Mouse (Mus musculus) CH12.LX (cell line): ENCODE data around the gene Ascc2. TPM values are rescaled to one million over a fixed set of nuclear protein-coding genes. Genes with fewer than 3 reads are reported as not detected.

Source experiments
- DNase-seq: peaks from one replicate; pipeline ENCODE4 v3.0.0-alpha.2; 2013; ENCODE audit errors: extremely low read depth
- H3K27ac ChIP-seq: 2 replicates; pipeline ENCODE4 v1.5.1; 2012; ENCODE audit warnings: low read depth, mild to moderate bottlenecking, control low read depth, moderate library complexity; ENCODE audit not compliant: insufficient read depth
- H3K27me3 ChIP-seq: replicated peaks from 2 replicates; pipeline ENCODE3; 2012; ENCODE audit warnings: inconsistent platforms
- H3K36me3 ChIP-seq, 2 experiments: replicated peaks in 1 of 2; 2 replicates each; pipeline versions ENCODE3 to v1.6.1; 2012; ENCODE audit warnings: inconsistent platforms in 1 of 2, low read length in 1 of 2, mild to moderate bottlenecking in 1 of 2, mixed read lengths in 1 of 2, moderate library complexity in 1 of 2; ENCODE audit not compliant: control insufficient read depth in 1 of 2, insufficient read depth in 1 of 2
- H3K4me1 ChIP-seq, 2 experiments: 2 replicates each; pipeline ENCODE4 v1.6.1; 2012; ENCODE audit warnings: inconsistent platforms in 1 of 2, moderate library complexity in 1 of 2; ENCODE audit not compliant: insufficient read depth in 2 of 2, control insufficient read depth in 1 of 2
- H3K4me2 ChIP-seq: 2 replicates; pipeline ENCODE4 v1.6.1; 2012; ENCODE audit warnings: low read depth, mild to moderate bottlenecking, control low read depth; ENCODE audit not compliant: poor library complexity, insufficient read depth, severe bottlenecking
- H3K4me3 ChIP-seq, 3 experiments: fragments of 150-350 bp in 1 of 3; sonication (generic) in 1 of 3; replicated peaks in 1 of 3; 2 replicates each; pipeline versions ENCODE3 to v1.5.1; 2011 to 2012; ENCODE audit warnings: low read depth in 2 of 3, low read length in 2 of 3, mild to moderate bottlenecking in 2 of 3, moderate library complexity in 2 of 3, control low read depth in 1 of 3, improper control_type of control experiment in 1 of 3, inconsistent platforms in 1 of 3, mixed read lengths in 1 of 3; ENCODE audit not compliant: poor library complexity in 1 of 3
- H3K79me2 ChIP-seq: replicated peaks from 2 replicates; pipeline ENCODE4 v1.6.1; 2012; ENCODE audit warnings: mild to moderate bottlenecking, moderate library complexity; ENCODE audit not compliant: control insufficient read depth, poor library complexity, insufficient read depth, severe bottlenecking; ENCODE audit errors: extremely low read depth
- H3K9ac ChIP-seq: 2 replicates; pipeline ENCODE4 v1.6.1; 2012; ENCODE audit warnings: low read depth, mild to moderate bottlenecking, control low read depth, moderate library complexity; ENCODE audit not compliant: insufficient read depth
- H3K9me3 ChIP-seq: replicated peaks from 2 replicates; pipeline ENCODE3; 2012; ENCODE audit warnings: low read length, inconsistent platforms, mixed read lengths
- CHD1 ChIP-seq: IDR thresholded peaks from 2 replicates; pipeline ENCODE4 v1.6.1; 2012; ENCODE audit warnings: low read depth, low read length, improper control_type of control experiment, inconsistent platforms
- CHD2 ChIP-seq: IDR thresholded peaks from 2 replicates; pipeline ENCODE4 v1.6.1; 2011; ENCODE audit warnings: low read length, improper control_type of control experiment
- ELF1 ChIP-seq: IDR thresholded peaks from 2 replicates; pipeline ENCODE4 v1.6.1; 2014; ENCODE audit warnings: low read depth, mild to moderate bottlenecking, inconsistent platforms, low read length, improper control_type of control experiment
- EP300 ChIP-seq: IDR thresholded peaks from 2 replicates; pipeline ENCODE4 v1.6.1; 2011; ENCODE audit warnings: low read length, improper control_type of control experiment
- ETS1 ChIP-seq: conservative IDR thresholded peaks from 2 replicates; pipeline ENCODE4 v1.6.1; 2012; ENCODE audit warnings: low read depth, mild to moderate bottlenecking, inconsistent platforms, low read length, improper control_type of control experiment, moderate library complexity
- GABPA ChIP-seq: IDR thresholded peaks from 2 replicates; pipeline ENCODE4 v1.6.1; 2012; ENCODE audit warnings: low read depth, low read length, improper control_type of control experiment, inconsistent platforms; ENCODE audit not compliant: insufficient replicate concordance
- HCFC1 ChIP-seq: IDR thresholded peaks from 2 replicates; pipeline ENCODE4 v1.6.1; 2012; ENCODE audit warnings: low read depth, mild to moderate bottlenecking, inconsistent platforms, low read length, improper control_type of control experiment
- JUN ChIP-seq: IDR thresholded peaks from 2 replicates; pipeline ENCODE4 v1.6.1; 2011; ENCODE audit warnings: low read depth, mild to moderate bottlenecking, low read length, improper control_type of control experiment, moderate library complexity; ENCODE audit not compliant: insufficient read depth
- KAT2A ChIP-seq: IDR thresholded peaks from 2 replicates; pipeline ENCODE4 v1.6.1; 2012; ENCODE audit warnings: low read length, improper control_type of control experiment, inconsistent platforms; ENCODE audit not compliant: insufficient replicate concordance
- MAFK ChIP-seq: IDR thresholded peaks from 2 replicates; pipeline ENCODE4 v1.6.1; 2011; ENCODE audit warnings: low read length, improper control_type of control experiment; ENCODE audit not compliant: insufficient replicate concordance
- MAX ChIP-seq: IDR thresholded peaks from 2 replicates; pipeline ENCODE4 v1.6.1; 2011; ENCODE audit warnings: low read length, improper control_type of control experiment
- MEF2A ChIP-seq: IDR thresholded peaks from 2 replicates; pipeline ENCODE4 v1.6.1; 2014; ENCODE audit warnings: low read depth, mild to moderate bottlenecking, inconsistent platforms, low read length, improper control_type of control experiment, borderline replicate concordance
- PAX5 ChIP-seq: IDR thresholded peaks from 2 replicates; pipeline ENCODE4 v1.6.1; 2012; ENCODE audit warnings: low read length, inconsistent platforms, mixed read lengths
- POLR2A ChIP-seq: IDR thresholded peaks from 2 replicates; pipeline ENCODE4 v1.6.1; 2011; ENCODE audit warnings: low read depth, mild to moderate bottlenecking, improper control_type of control experiment, low read length
- RAD21 ChIP-seq: IDR thresholded peaks from 2 replicates; pipeline ENCODE4 v1.6.1; 2011; ENCODE audit warnings: low read depth, mild to moderate bottlenecking, low read length, improper control_type of control experiment, moderate library complexity
- RCOR1 ChIP-seq: conservative IDR thresholded peaks from 2 replicates; pipeline ENCODE4 v1.6.1; 2012; ENCODE audit warnings: low read depth, mild to moderate bottlenecking, inconsistent platforms, low read length, improper control_type of control experiment
- TBP ChIP-seq: conservative IDR thresholded peaks from 2 replicates; pipeline ENCODE4 v1.6.1; 2011; ENCODE audit warnings: low read depth, low read length, improper control_type of control experiment
- ZC3H11A ChIP-seq: IDR thresholded peaks from 2 replicates; pipeline ENCODE4 v1.6.1; 2012; ENCODE audit warnings: low read depth, mild to moderate bottlenecking, inconsistent platforms, low read length, improper control_type of control experiment
- ZKSCAN1 ChIP-seq: IDR thresholded peaks from 2 replicates; pipeline ENCODE4 v1.6.1; 2012; ENCODE audit warnings: low read depth, inconsistent platforms, low read length, improper control_type of control experiment, borderline replicate concordance
- ZMIZ1 ChIP-seq: IDR thresholded peaks from 2 replicates; pipeline ENCODE4 v1.6.1; 2012; ENCODE audit warnings: low read depth, mild to moderate bottlenecking, inconsistent platforms, low read length, improper control_type of control experiment
- dilution Hi-C: fragments of 300-500 bp; cut with MboI; formaldehyde crosslinking; loops from 2 replicates; pipeline ENCODE4 v1.14.3; 2020; ENCODE audit warnings: low sequenced_read_pairs; ENCODE audit not compliant: extremely low pct_unique_long_range_greater_than_20kb, extremely low pct_ligation_motif_present
- in situ Hi-C: fragments of 300-500 bp; cut with MboI; formaldehyde crosslinking; loops from 3 replicates; pipeline ENCODE4 v1.14.3; 2019; ENCODE audit warnings: low sequenced_read_pairs, low pct_ligation_motif_present, low pct_unique_long_range_greater_than_20kb, mixed read lengths
- polyA plus RNA-seq: library from polyadenylated mRNA; unstranded; fragments of >175 nt; gene quantifications from 2 replicates; pipeline ENCODE4 v1.2.1, GENCODE M21; 2012; ENCODE audit warnings: low read depth; ENCODE audit not compliant: insufficient read length
- total RNA-seq, 2 experiments: library from RNA; depleted of rRNA; stranded (reverse); fragments of 300-350 nt in 1 of 2; fragments of >200 nt in 1 of 2; gene quantifications; 2 replicates each; pipeline ENCODE4 v1.2.3; 2012 to 2014

Gene Ascc2
- total and polyA plus RNA-seq, 3 experiments, result 25.1 to 52.9 (median 34.6) TPM

DNA sequence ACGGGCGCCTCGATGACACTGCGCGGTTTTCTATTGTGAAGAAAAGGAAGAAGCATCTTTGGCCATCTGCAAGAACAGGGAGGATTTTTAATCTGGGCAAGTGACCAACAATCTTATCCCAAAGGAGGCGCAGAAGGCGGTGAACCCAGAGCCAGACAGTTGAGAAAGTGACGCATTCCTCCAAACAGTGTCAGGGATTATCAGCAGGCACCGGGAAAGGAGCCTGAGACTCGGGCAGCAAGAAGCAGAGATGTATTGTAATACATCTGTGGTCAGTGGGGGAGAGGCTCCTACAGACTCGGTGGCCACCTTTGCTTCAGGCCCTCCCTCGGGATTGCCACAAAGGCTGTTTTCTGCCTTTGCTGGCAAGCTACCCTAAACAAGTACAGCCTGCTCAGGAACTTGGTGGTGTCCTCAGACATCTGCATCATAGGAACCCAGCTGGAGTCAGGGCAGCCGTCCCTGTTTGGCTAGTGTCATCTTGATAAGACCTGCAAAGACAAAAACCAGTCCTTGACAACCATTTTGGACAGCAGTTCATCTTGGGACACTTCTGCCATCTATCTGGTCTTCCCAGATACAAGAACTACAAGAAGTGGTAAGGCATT lies 16.9 kb upstream of the Ascc2 start:
- TF ChIP-seq TBP (no peak), CHD1 (no peak), RCOR1 (no peak), ZC3H11A (no peak)
- Histone ChIP-seq H3K4me2 (no peak overlapping the region), H3K9ac (no peak overlapping the region), H3K27me3 (no peaks in the 10 kb centered on the region), H3K27ac (no peak overlapping the region), H3K79me2 (no peaks in the 10 kb centered on the region), H3K9me3 (no peaks in the 10 kb centered on the region), H3K4me1 (peaks cover 0 to 5% of the 10 kb centered on the region in 2 experiments; a peak in 2 of 4 replicates), H3K36me3 (no peaks in the 10 kb centered on the region), H3K4me3 (no peak overlapping the region)
- DNase-seq, result no peak
- in situ Hi-C loops (no loop called here), dilution Hi-C loops (no loop called here)

- no peaks in the 10 kb centered on the region for H3K27me3 ChIP-seq
- H3K27ac ChIP-seq, result no peak overlapping the region
- no peak for TF ChIP-seq CHD2
- no peak for TF ChIP-seq MAX
- no peak for TF ChIP-seq POLR2A
- no peak for TF ChIP-seq EP300
- no peak for TF ChIP-seq ZMIZ1
- TF ChIP-seq GABPA, result no peak
- no peak for TF ChIP-seq KAT2A
- no peak for TF ChIP-seq JUN
- TF ChIP-seq RCOR1, result no peak
- no peak for TF ChIP-seq HCFC1
- no peak for TF ChIP-seq MEF2A
- TF ChIP-seq ZKSCAN1, result no peak
- no peak for TF ChIP-seq ELF1
- TF ChIP-seq RAD21, result no peak
- no peak for TF ChIP-seq TBP
- no peak for TF ChIP-seq PAX5
- no peak for TF ChIP-seq ETS1
- TF ChIP-seq MAFK, result no peak
- no peak for DNase-seq
- H3K4me3 ChIP-seq, result no peak overlapping the region
- H3K4me2 ChIP-seq, result no peak overlapping the region
- H3K79me2 ChIP-seq, result no peaks in the 10 kb centered on the region
- in situ Hi-C loops (no loop called here), dilution Hi-C loops (no loop called here)
- no peaks in the 10 kb centered on the region for H3K9me3 ChIP-seq
- no peak overlapping the region for H3K9ac ChIP-seq
- H3K4me1 ChIP-seq, result peaks cover 0 to 5% of the 10 kb centered on the region in 2 experiments; a peak in 2 of 4 replicates
- no peaks in the 10 kb centered on the region for H3K36me3 ChIP-seq
Observed at GRCm38 (mm10) chr11:4621866-4622265, 15.7 kb upstream of the Ascc2 start.
